Mouse (Mus musculus) limb, embryonic 12.5 days (tissue): ENCODE measurements around the gene Tmem121. TPM values are rescaled to one million over a fixed set of nuclear protein-coding genes. Genes with fewer than 3 reads are reported as not detected.

ENCODE experiments used
- ATAC-seq: fragments of 200-750 bp; cut with Nextera tagmentation; 2 replicates; pipeline ENCODE4 v1.8.0; 2017; ENCODE audit warnings: low read depth, moderate TSS enrichment; ENCODE audit not compliant: insufficient number of reproducible peaks, insufficient read depth, low FRiP score, low TSS enrichment
- H3K27ac ChIP-seq: fragments of 300-500 bp; sonication (generic); 2 replicates; pipeline ENCODE4 v1.5.1; 2016; ENCODE audit warnings: mild to moderate bottlenecking, moderate library complexity
- H3K27me3 ChIP-seq: fragments of 300-500 bp; sonication (generic); 2 replicates; pipeline ENCODE4 v1.6.1; 2016; ENCODE audit warnings: mild to moderate bottlenecking, moderate library complexity
- H3K36me3 ChIP-seq: fragments of 300-500 bp; sonication (generic); 2 replicates; pipeline ENCODE4 v1.6.1; 2016; ENCODE audit warnings: mild to moderate bottlenecking, moderate library complexity
- H3K4me1 ChIP-seq: fragments of 300-500 bp; sonication (generic); replicated peaks from 2 replicates; pipeline ENCODE4 v1.6.1; 2016
- H3K4me2 ChIP-seq: fragments of 300-500 bp; sonication (generic); 2 replicates; pipeline ENCODE4 v1.6.1; 2016; ENCODE audit warnings: mild to moderate bottlenecking, moderate library complexity
- H3K4me3 ChIP-seq: fragments of 300-500 bp; sonication (generic); replicated peaks from 2 replicates; pipeline ENCODE4 v1.5.1; 2016; ENCODE audit warnings: mild to moderate bottlenecking
- H3K9ac ChIP-seq: fragments of 300-500 bp; sonication (generic); replicated peaks from 2 replicates; pipeline ENCODE4 v1.6.1; 2016; ENCODE audit warnings: mild to moderate bottlenecking, moderate library complexity
- H3K9me3 ChIP-seq: fragments of 300-500 bp; sonication (generic); 2 replicates; pipeline ENCODE4 v1.6.1; 2016; ENCODE audit warnings: mild to moderate bottlenecking, moderate library complexity
- WGBS: fragments of 180-500 bp; shearing (Covaris S2); methylation state at CpG from one replicate; pipeline ENCODE4 v1.1.7; 2016; 5-methylcytosine and 5-hydroxymethylcytosine counted together
- polyA plus RNA-seq: library from polyadenylated mRNA; unstranded; fragments of >200 nt; fragmentation: Nextera tagmentation; extraction: Ambion mirVana; gene quantifications from 2 replicates; pipeline ENCODE4 v1.2.1, GENCODE M21; 2016

The Tmem121 gene
- polyA plus RNA-seq = 17.5 and 18.7 TPM in 2 replicates

DNA sequence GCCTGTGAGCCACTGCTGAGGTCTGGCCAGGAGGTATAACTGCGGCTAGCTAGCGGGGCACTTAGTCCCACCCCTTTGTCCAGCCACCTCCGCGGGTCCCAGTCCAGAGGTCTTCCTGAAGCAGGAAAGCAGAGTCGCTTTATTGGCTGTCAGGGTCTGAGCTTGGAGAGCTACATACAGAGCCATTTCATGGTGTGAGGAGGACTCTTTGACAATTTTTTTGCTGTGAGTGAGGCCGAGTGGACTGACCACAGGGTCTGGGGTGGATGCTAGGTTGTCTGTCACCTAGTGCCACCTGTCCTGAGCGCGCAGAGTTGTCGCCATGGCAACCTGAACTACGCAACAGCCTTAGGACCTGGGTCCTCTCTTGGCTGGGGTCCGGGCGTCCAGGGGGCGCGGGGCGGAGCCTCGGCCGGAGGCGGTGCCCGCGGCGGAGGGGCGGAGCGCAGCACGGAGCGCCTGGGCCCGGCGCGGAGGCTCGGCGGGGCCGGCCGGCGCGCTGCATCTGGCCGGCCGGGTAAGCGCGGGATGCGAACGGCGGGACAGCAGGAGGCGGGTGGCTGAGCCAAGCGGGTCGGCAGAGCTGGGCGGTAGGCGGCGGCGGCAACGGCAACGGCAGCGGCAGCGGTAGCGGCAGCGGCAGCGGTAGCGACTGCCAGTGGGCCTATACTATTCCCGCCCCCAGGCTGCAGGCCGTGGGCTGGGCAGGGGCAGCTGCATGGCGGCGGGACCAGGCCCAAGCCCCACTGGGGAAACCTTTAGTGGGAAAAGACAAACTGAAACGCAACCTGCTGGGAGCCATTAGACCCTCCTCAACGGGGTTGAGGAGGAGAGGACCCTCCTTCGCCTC lies at the start of gene Tmem121:
TSS of gene Tmem121 (plus strand) at position 489 of the 850 bp plus-strand sequence.
- peak within 1 kb of the TSS; percentile 83 for H3K4me2 ChIP-seq
- ATAC-seq = peak; percentile 32
- H3K9me3 ChIP-seq = no peaks in the 10 kb centered on the region
- H3K27me3 ChIP-seq = peaks cover 44% of the 10 kb centered on the region
- peak within 1 kb of the TSS; percentile 70 for H3K4me3 ChIP-seq
- H3K36me3 ChIP-seq = peaks cover 26% of the 10 kb centered on the region
- WGBS = 1% methylated on average over 62 of the region's 63 CpGs
- H3K27ac ChIP-seq = no peak within 1 kb of the TSS
- peaks cover 29% of the 10 kb centered on the region for H3K4me1 ChIP-seq
- peak within 1 kb of the TSS; percentile 75 for H3K9ac ChIP-seq

GRCm38 (mm10) chr12:113136492-113137020 lies 49.2 kb upstream of the Tmem121 start:
- Histone ChIP-seq H3K4me1 (peaks cover 29% of the 10 kb centered on the region), H3K4me2 (no peak overlapping the region), H3K27ac (no peak overlapping the region), H3K9me3 (no peaks in the 10 kb centered on the region), H3K27me3 (peaks cover 23% of the 10 kb centered on the region), H3K9ac (no peak overlapping the region), H3K36me3 (peaks cover 74% of the 10 kb centered on the region), H3K4me3 (no peak overlapping the region)
- whole genome bisulfite sequencing = 81% methylated on average over 17 of the region's 17 CpGs
- ATAC-seq = no peak

DNA sequence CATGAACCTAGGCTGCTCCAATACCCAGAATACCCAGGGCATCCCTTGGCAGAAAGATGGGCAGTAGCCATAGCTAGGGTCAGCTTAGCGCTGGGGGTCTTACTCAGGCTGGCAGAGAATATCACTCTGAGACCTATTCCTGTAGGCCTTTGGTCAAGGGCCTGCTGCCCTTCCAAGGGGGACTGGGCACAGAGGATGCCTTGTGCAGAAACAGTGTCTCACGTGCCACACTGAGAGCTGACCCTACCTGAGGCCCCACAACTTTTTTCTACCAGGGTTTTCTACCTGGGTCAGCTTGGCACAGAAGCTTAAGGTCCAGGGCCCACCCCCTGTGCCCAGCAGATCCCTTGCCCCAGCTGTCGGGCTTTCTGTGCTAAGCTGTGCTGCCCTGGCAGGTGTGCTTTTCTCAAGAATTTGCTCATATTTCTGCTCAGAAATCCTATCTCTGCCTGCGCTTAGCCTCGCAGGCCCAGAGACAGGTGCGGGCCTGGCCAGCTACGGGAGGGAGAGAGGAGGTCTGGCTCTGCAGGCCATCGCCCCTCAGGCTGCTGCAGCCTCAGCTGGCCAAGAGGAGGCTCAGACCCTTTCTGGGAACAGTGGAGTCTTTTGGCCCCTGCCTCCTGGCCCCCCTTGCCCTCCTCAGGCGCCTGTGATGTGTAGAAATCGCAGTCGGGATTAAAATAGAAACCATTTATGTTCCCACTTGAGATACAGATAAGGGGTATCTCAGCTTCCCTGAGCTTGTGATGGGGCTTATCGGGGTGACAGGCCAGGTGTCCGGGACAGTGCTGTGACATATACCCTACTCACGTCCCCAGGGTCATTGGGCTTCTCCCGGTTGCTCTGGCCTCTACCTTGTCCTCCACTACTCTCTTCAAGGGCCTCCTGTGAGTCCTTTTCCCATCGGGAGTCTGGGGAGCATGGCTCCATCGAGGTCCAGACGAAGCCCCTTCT lies 48.2 kb upstream of the Tmem121 start:
- ATAC-seq = no peak
- H3K36me3 ChIP-seq = peaks cover 64% of the 10 kb centered on the region
- H3K9me3 ChIP-seq = no peaks in the 10 kb centered on the region
- H3K27ac ChIP-seq = 0 out of 2 replicates have a peak overlapping the region, but pooled peaks have one; percentile 29
- no peak overlapping the region for H3K4me2 ChIP-seq
- peaks cover 32% of the 10 kb centered on the region for H3K27me3 ChIP-seq
- H3K4me1 ChIP-seq = peaks cover 39% of the 10 kb centered on the region
- no peak overlapping the region for H3K4me3 ChIP-seq
- WGBS = 87% methylated on average over 18 of the region's 18 CpGs
- 0 out of 2 replicates have a peak overlapping the region, but pooled peaks have one; percentile 4 for H3K9ac ChIP-seq

DNA sequence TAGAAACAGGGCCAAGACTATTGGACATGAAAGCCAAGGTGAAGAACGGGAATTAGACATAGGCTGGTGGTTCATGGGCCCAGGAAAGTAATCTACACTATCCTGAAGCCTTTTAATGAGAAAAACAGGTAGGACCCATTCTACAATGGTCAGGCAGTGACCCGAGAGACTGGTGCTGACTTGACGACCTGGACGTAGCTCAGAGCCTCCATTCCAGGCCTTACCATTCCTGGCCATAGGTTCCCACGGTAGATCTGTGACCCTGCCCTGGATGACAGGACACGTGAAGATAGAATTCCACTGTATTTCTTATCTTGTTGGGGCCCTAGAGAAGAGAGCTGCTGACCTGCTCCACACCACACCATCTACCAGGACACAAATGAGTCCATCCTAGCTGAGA lies 47.4 kb upstream of the Tmem121 start:
- WGBS = 76% methylated on average over 6 of the region's 6 CpGs
- H3K36me3 ChIP-seq = peaks cover 56% of the 10 kb centered on the region
- no peak for ATAC-seq
- H3K27ac ChIP-seq = no peak overlapping the region
- H3K9ac ChIP-seq = no peak overlapping the region
- H3K9me3 ChIP-seq = no peaks in the 10 kb centered on the region
- no peak overlapping the region for H3K4me3 ChIP-seq
- no peak overlapping the region for H3K4me2 ChIP-seq
- H3K27me3 ChIP-seq = peaks cover 40% of the 10 kb centered on the region
- peaks cover 46% of the 10 kb centered on the region for H3K4me1 ChIP-seq

GRCm38 (mm10) chr12:113138901-113139864 lies 46.5 kb upstream of the Tmem121 start:
- H3K27ac ChIP-seq = no peak overlapping the region
- H3K36me3 ChIP-seq = peaks cover 48% of the 10 kb centered on the region
- H3K9ac ChIP-seq = no peak overlapping the region
- H3K4me3 ChIP-seq = peak overlapping the region; percentile 52
- H3K4me2 ChIP-seq = peak overlapping the region; percentile 76
- peaks cover 48% of the 10 kb centered on the region for H3K27me3 ChIP-seq
- H3K9me3 ChIP-seq = no peaks in the 10 kb centered on the region
- peaks cover 46% of the 10 kb centered on the region for H3K4me1 ChIP-seq
- ATAC-seq = no peak; the same call in 1 of the 2 replicates
- WGBS = 45% methylated on average over 11 of the region's 11 CpGs

GRCm38 (mm10) chr12:113139908-113140615 lies 45.7 kb upstream of the Tmem121 start, which contains the start of gene Crip2:
Gene Crip2 (plus strand): TSS chr12:113140236.
- WGBS = under 1% methylated on average over 68 of the region's 68 CpGs
- Histone ChIP-seq H3K27me3 (peaks cover 57% of the 10 kb centered on the region), H3K4me3 (peak within 1 kb of the TSS; percentile 52), H3K36me3 (peaks cover 39% of the 10 kb centered on the region), H3K9ac (peak within 1 kb of the TSS; percentile 52), H3K4me2 (peak within 1 kb of the TSS; percentile 76), H3K4me1 (peaks cover 46% of the 10 kb centered on the region), H3K27ac (no peak within 1 kb of the TSS), H3K9me3 (no peaks in the 10 kb centered on the region)
- ATAC-seq = peak; percentile 72

DNA sequence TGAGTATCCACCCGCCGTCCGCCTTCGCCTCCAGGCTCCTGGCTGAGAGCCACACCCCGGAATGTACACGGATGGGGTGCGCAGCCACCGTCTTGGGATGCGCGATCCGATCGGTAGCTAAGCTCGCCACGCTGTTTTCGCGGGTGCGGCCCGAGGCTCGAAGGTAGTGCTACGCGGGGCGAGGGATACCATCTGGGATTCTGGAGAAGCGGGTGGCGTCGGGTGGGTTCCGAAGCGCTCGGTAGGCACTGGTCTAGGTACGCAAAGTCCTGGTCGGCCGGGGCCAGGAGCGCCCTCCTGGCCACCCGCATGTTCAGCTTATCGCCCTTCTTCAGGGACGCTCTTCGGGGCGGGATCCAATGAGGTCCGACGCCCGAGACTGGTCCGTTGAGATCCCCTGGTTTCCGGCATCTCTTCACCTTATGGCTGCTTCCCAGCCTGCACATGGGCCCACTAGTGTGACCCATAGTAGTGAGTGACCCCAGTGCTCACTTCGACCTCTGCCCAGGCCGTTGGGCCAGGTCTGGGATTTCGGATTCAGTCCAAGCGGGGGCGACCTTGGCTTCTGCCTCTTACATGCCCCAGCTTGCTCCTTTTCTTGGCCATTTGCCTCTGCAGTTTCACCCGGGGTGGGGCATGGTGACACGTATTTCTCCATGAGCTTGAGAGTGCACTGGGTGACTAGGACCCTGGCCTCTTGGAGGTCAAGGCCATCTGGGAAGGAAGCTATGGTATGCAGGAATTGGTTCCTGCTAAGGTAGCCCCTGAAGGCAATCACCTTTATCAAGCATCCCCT lies 44.9 kb upstream of the Tmem121 start:
- peak overlapping the region; percentile 76 for H3K4me2 ChIP-seq
- WGBS = 3% methylated on average over 49 of the region's 49 CpGs
- 0 out of 2 replicates have a peak, but pooled peaks have one; percentile 3 for ATAC-seq
- H3K9me3 ChIP-seq = no peaks in the 10 kb centered on the region
- H3K27ac ChIP-seq = no peak overlapping the region
- H3K36me3 ChIP-seq = peaks cover 31% of the 10 kb centered on the region
- H3K27me3 ChIP-seq = peaks cover 62% of the 10 kb centered on the region
- H3K9ac ChIP-seq = peak overlapping the region; percentile 52
- peaks cover 46% of the 10 kb centered on the region for H3K4me1 ChIP-seq
- H3K4me3 ChIP-seq = peak overlapping the region; percentile 52

GRCm38 (mm10) chr12:113141531-113141973 lies 44.2 kb upstream of the Tmem121 start:
- Histone ChIP-seq H3K27ac (no peak overlapping the region), H3K36me3 (peaks cover 24% of the 10 kb centered on the region), H3K9me3 (no peaks in the 10 kb centered on the region), H3K4me3 (peak overlapping the region; percentile 52), H3K4me1 (peaks cover 51% of the 10 kb centered on the region), H3K4me2 (peak overlapping the region; percentile 76), H3K27me3 (peaks cover 70% of the 10 kb centered on the region), H3K9ac (no peak overlapping the region)
- ATAC-seq = no peak
- 63% methylated on average over 8 of the region's 8 CpGs for WGBS
